Mouse (Mus musculus) CH12.LX (cell line): ENCODE data around the gene Adgrl3. TPM values are rescaled to one million over a fixed set of nuclear protein-coding genes. Genes with fewer than 3 reads are reported as not detected.

Source experiments
- DNase-seq: peaks from one replicate; pipeline ENCODE4 v3.0.0-alpha.2; 2013; ENCODE audit errors: extremely low read depth
- H3K27ac ChIP-seq: 2 replicates; pipeline ENCODE4 v1.5.1; 2012; ENCODE audit warnings: low read depth, mild to moderate bottlenecking, control low read depth, moderate library complexity; ENCODE audit not compliant: insufficient read depth
- H3K27me3 ChIP-seq: replicated peaks from 2 replicates; pipeline ENCODE3; 2012; ENCODE audit warnings: inconsistent platforms
- H3K36me3 ChIP-seq, 2 experiments: replicated peaks in 1 of 2; 2 replicates each; pipeline versions ENCODE3 to v1.6.1; 2012; ENCODE audit warnings: inconsistent platforms in 1 of 2, low read length in 1 of 2, mild to moderate bottlenecking in 1 of 2, mixed read lengths in 1 of 2, moderate library complexity in 1 of 2; ENCODE audit not compliant: control insufficient read depth in 1 of 2, insufficient read depth in 1 of 2
- H3K4me1 ChIP-seq, 2 experiments: 2 replicates each; pipeline ENCODE4 v1.6.1; 2012; ENCODE audit warnings: inconsistent platforms in 1 of 2, moderate library complexity in 1 of 2; ENCODE audit not compliant: insufficient read depth in 2 of 2, control insufficient read depth in 1 of 2
- H3K4me2 ChIP-seq: 2 replicates; pipeline ENCODE4 v1.6.1; 2012; ENCODE audit warnings: low read depth, mild to moderate bottlenecking, control low read depth; ENCODE audit not compliant: poor library complexity, insufficient read depth, severe bottlenecking
- H3K4me3 ChIP-seq, 3 experiments: fragments of 150-350 bp in 1 of 3; sonication (generic) in 1 of 3; replicated peaks in 1 of 3; 2 replicates each; pipeline versions ENCODE3 to v1.5.1; 2011 to 2012; ENCODE audit warnings: low read depth in 2 of 3, low read length in 2 of 3, mild to moderate bottlenecking in 2 of 3, moderate library complexity in 2 of 3, control low read depth in 1 of 3, improper control_type of control experiment in 1 of 3, inconsistent platforms in 1 of 3, mixed read lengths in 1 of 3; ENCODE audit not compliant: poor library complexity in 1 of 3
- H3K79me2 ChIP-seq: replicated peaks from 2 replicates; pipeline ENCODE4 v1.6.1; 2012; ENCODE audit warnings: mild to moderate bottlenecking, moderate library complexity; ENCODE audit not compliant: control insufficient read depth, poor library complexity, insufficient read depth, severe bottlenecking; ENCODE audit errors: extremely low read depth
- H3K9ac ChIP-seq: 2 replicates; pipeline ENCODE4 v1.6.1; 2012; ENCODE audit warnings: low read depth, mild to moderate bottlenecking, control low read depth, moderate library complexity; ENCODE audit not compliant: insufficient read depth
- H3K9me3 ChIP-seq: replicated peaks from 2 replicates; pipeline ENCODE3; 2012; ENCODE audit warnings: low read length, inconsistent platforms, mixed read lengths
- CHD1 ChIP-seq: IDR thresholded peaks from 2 replicates; pipeline ENCODE4 v1.6.1; 2012; ENCODE audit warnings: low read depth, low read length, improper control_type of control experiment, inconsistent platforms
- CHD2 ChIP-seq: IDR thresholded peaks from 2 replicates; pipeline ENCODE4 v1.6.1; 2011; ENCODE audit warnings: low read length, improper control_type of control experiment
- CTCF ChIP-seq, 2 experiments: IDR thresholded peaks in 1 of 2; conservative IDR thresholded peaks in 1 of 2; 2 replicates each; pipeline ENCODE4 v1.5.1; 2011 to 2012; ENCODE audit warnings: low read depth in 2 of 2, low read length in 2 of 2, improper control_type of control experiment in 1 of 2, inconsistent platforms in 1 of 2, mild to moderate bottlenecking in 1 of 2, moderate library complexity in 1 of 2
- HCFC1 ChIP-seq: IDR thresholded peaks from 2 replicates; pipeline ENCODE4 v1.6.1; 2012; ENCODE audit warnings: low read depth, mild to moderate bottlenecking, inconsistent platforms, low read length, improper control_type of control experiment
- KAT2A ChIP-seq: IDR thresholded peaks from 2 replicates; pipeline ENCODE4 v1.6.1; 2012; ENCODE audit warnings: low read length, improper control_type of control experiment, inconsistent platforms; ENCODE audit not compliant: insufficient replicate concordance
- MEF2A ChIP-seq: IDR thresholded peaks from 2 replicates; pipeline ENCODE4 v1.6.1; 2014; ENCODE audit warnings: low read depth, mild to moderate bottlenecking, inconsistent platforms, low read length, improper control_type of control experiment, borderline replicate concordance
- MYC ChIP-seq: IDR thresholded peaks from 2 replicates; pipeline ENCODE4 v1.6.1; 2011; ENCODE audit warnings: low read depth, mild to moderate bottlenecking, improper control_type of control experiment, low read length
- RCOR1 ChIP-seq: conservative IDR thresholded peaks from 2 replicates; pipeline ENCODE4 v1.6.1; 2012; ENCODE audit warnings: low read depth, mild to moderate bottlenecking, inconsistent platforms, low read length, improper control_type of control experiment
- SMC3 ChIP-seq: IDR thresholded peaks from 2 replicates; pipeline ENCODE4 v1.6.1; 2011; ENCODE audit warnings: low read depth, low read length, improper control_type of control experiment
- TBP ChIP-seq: conservative IDR thresholded peaks from 2 replicates; pipeline ENCODE4 v1.6.1; 2011; ENCODE audit warnings: low read depth, low read length, improper control_type of control experiment
- TCF12 ChIP-seq: IDR thresholded peaks from 2 replicates; pipeline ENCODE4 v1.6.1; 2014; ENCODE audit warnings: low read depth, mild to moderate bottlenecking, inconsistent platforms, low read length, improper control_type of control experiment
- ZMIZ1 ChIP-seq: IDR thresholded peaks from 2 replicates; pipeline ENCODE4 v1.6.1; 2012; ENCODE audit warnings: low read depth, mild to moderate bottlenecking, inconsistent platforms, low read length, improper control_type of control experiment
- ZNF384 ChIP-seq: IDR thresholded peaks from 2 replicates; pipeline ENCODE4 v1.6.1; 2012; ENCODE audit warnings: low read depth, low read length, improper control_type of control experiment, inconsistent platforms
- dilution Hi-C: fragments of 300-500 bp; cut with MboI; formaldehyde crosslinking; loops from 2 replicates; pipeline ENCODE4 v1.14.3; 2020; ENCODE audit warnings: low sequenced_read_pairs; ENCODE audit not compliant: extremely low pct_unique_long_range_greater_than_20kb, extremely low pct_ligation_motif_present
- in situ Hi-C: fragments of 300-500 bp; cut with MboI; formaldehyde crosslinking; loops from 3 replicates; pipeline ENCODE4 v1.14.3; 2019; ENCODE audit warnings: low sequenced_read_pairs, low pct_ligation_motif_present, low pct_unique_long_range_greater_than_20kb, mixed read lengths
- polyA plus RNA-seq: library from polyadenylated mRNA; unstranded; fragments of >175 nt; gene quantifications from 2 replicates; pipeline ENCODE4 v1.2.1, GENCODE M21; 2012; ENCODE audit warnings: low read depth; ENCODE audit not compliant: insufficient read length
- total RNA-seq, 2 experiments: library from RNA; depleted of rRNA; stranded (reverse); fragments of 300-350 nt in 1 of 2; fragments of >200 nt in 1 of 2; gene quantifications; 2 replicates each; pipeline ENCODE4 v1.2.3; 2012 to 2014

The Adgrl3 gene
- total and polyA plus RNA-seq, 3 experiments: 0.13 TPM; not detected in 2

- Histone ChIP-seq H3K36me3 (no peaks in the 10 kb centered on the region), H3K79me2 (no peaks in the 10 kb centered on the region), H3K27me3 (no peaks in the 10 kb centered on the region), H3K4me2 (no peak overlapping the region), H3K9ac (no peak overlapping the region), H3K27ac (no peak overlapping the region), H3K9me3 (no peaks in the 10 kb centered on the region)
- in situ Hi-C loops: no loop called here
- dilution Hi-C loops: no loop called here
- no peak for DNase-seq
- no peak for TF ChIP-seq ZMIZ1
- no peak for TF ChIP-seq CHD1
- TF ChIP-seq MYC: no peak
- TF ChIP-seq RCOR1: no peak
- TF ChIP-seq, all 38 proteins: peak for 0
- H3K4me1 ChIP-seq: no peaks in the 10 kb centered on the region
- H3K4me3 ChIP-seq: no peak overlapping the region
Observed at GRCm38 (mm10) chr5:81370126-81370850, 350.4 kb downstream of the Adgrl3 start.

- TF ChIP-seq SMC3: peak; percentile 34; the same call in 1 of the 2 replicates
- TF ChIP-seq CHD2: no peak
- peak; percentile 14 to 36; a peak in 2 of 4 replicates for TF ChIP-seq CTCF (conservative IDR thresholded peaks at IDR 0.05 in 1 of 2, IDR thresholded peaks at IDR 0.05 in 1 of 2; ENCODE audit: low read depth in 2 of 2, low read length in 2 of 2)
- TF ChIP-seq, all 38 proteins: peak for 2
- Histone ChIP-seq H3K4me2 (no peak overlapping the region), H3K4me3 (no peak overlapping the region), H3K27me3 (no peaks in the 10 kb centered on the region), H3K9ac (no peak overlapping the region), H3K27ac (no peak overlapping the region), H3K79me2 (no peaks in the 10 kb centered on the region), H3K9me3 (no peaks in the 10 kb centered on the region), H3K36me3 (no peaks in the 10 kb centered on the region), H3K4me1 (no peaks in the 10 kb centered on the region)
- dilution Hi-C loops (no loop called here), in situ Hi-C loops (no loop called here)
- peak; percentile 7 for DNase-seq
Observed at GRCm38 (mm10) chr5:81375992-81376391, 356.1 kb downstream of the Adgrl3 start.

GRCm38 (mm10) chr5:81405582-81406143 is 385.7 kb downstream of the Adgrl3 start:
- Histone ChIP-seq H3K4me2 (no peak overlapping the region), H3K9me3 (no peaks in the 10 kb centered on the region), H3K27ac (no peak overlapping the region), H3K79me2 (no peaks in the 10 kb centered on the region), H3K36me3 (no peaks in the 10 kb centered on the region), H3K27me3 (no peaks in the 10 kb centered on the region), H3K9ac (no peak overlapping the region), H3K4me1 (no peaks in the 10 kb centered on the region), H3K4me3 (no peak overlapping the region)
- in situ Hi-C loops (no loop called here), dilution Hi-C loops (no loop called here)
- no peak for DNase-seq
- TF ChIP-seq CTCF (conservative IDR thresholded peaks at IDR 0.05 in 1 of 2, IDR thresholded peaks at IDR 0.05 in 1 of 2; ENCODE audit: low read depth in 2 of 2, low read length in 2 of 2) (no peak), ZNF384 (no peak), TCF12 (no peak), TBP (no peak), HCFC1 (no peak), KAT2A (no peak), MEF2A (no peak)
